12 mouse cellular contexts compared by ENCODE assay signal in genomic region chr4:106123038-106123654, GRCm38 (mm10).
DNase-seq lines count a peak whose midpoint lies in the region; ATAC-seq and TF ChIP-seq lines count a peak whose summit lies in the region.
"Had no signal": no experiment of that assay in that cellular context is flagged by ENCODE, and none has a peak within 500 bp of the region (broad histone marks: within the 10 kb centered on the region; RNA-seq: fewer than 3 reads in every experiment).

No protein-coding gene starts in this region.

- TF ChIP-seq EP300 in lung, postnatal 0 days (IDR thresholded peaks at IDR 0.05) = peak; percentile 78

- no peak overlapping the region for H3K4me3 ChIP-seq in kidney, embryonic 15.5 days (replicated peaks)
- H3K4me3 ChIP-seq in lung, postnatal 0 days (ENCODE audit: low read depth, low read length) = no peak overlapping the region
- H3K4me3 ChIP-seq: erythroblast, embryonic 14.5 days; midbrain, embryonic 13.5 days had no signal

- no peaks in the 10 kb centered on the region for H3K36me3 ChIP-seq in kidney, embryonic 15.5 days
- no peaks in the 10 kb centered on the region for H3K36me3 ChIP-seq in lung, postnatal 0 days (ENCODE audit: insufficient read depth, low read length)
- H3K36me3 ChIP-seq: midbrain, embryonic 13.5 days had no signal

- no peak for TF ChIP-seq CTCF in lung, postnatal 0 days (IDR thresholded peaks at IDR 0.05)

- H3K4me1 ChIP-seq in kidney, embryonic 15.5 days = no peaks in the 10 kb centered on the region
- H3K4me1 ChIP-seq in lung, postnatal 0 days (ENCODE audit: insufficient read depth, low read depth, low read length) = peaks cover 5% of the 10 kb centered on the region; the same call in 1 of the 2 replicates

- no peaks in the 10 kb centered on the region for H3K27me3 ChIP-seq in kidney, embryonic 15.5 days
- H3K27me3 ChIP-seq in lung, postnatal 0 days (replicated peaks; ENCODE audit: insufficient read depth, low read length) = no peaks in the 10 kb centered on the region
- H3K27me3 ChIP-seq: midbrain, embryonic 13.5 days had no signal

- H3K9me3 ChIP-seq in kidney, embryonic 15.5 days (replicated peaks) = no peaks in the 10 kb centered on the region
- H3K9me3 ChIP-seq in lung, postnatal 0 days (ENCODE audit: low read length) = no peaks in the 10 kb centered on the region
- H3K9me3 ChIP-seq: midbrain, embryonic 13.5 days had no signal

- WGBS in kidney, embryonic 15.5 days = 81% methylated on average over 8 of the region's 8 CpGs
- WGBS in lung, postnatal 0 days = 49% methylated on average over 8 of the region's 8 CpGs

- no peak overlapping the region for H3K27ac ChIP-seq in kidney, embryonic 15.5 days
- H3K27ac ChIP-seq in lung, postnatal 0 days (ENCODE audit: low read length) = no peak overlapping the region
- H3K27ac ChIP-seq: liver, embryonic 14.5 days; midbrain, embryonic 13.5 days had no signal

- no peak for ATAC-seq in kidney, embryonic 15.5 days (replicated peaks; ENCODE audit: low FRiP score)
- ATAC-seq in lung, postnatal 0 days = peak; percentile 95
- no peak for ATAC-seq in erythroblast, adult 5-6 weeks (replicated peaks; ENCODE audit: low FRiP score, poor library complexity, severe bottlenecking)
- ATAC-seq: intestine, postnatal 0 days; midbrain, embryonic 13.5 days had no signal

- peak; percentile 5 to 46 for DNase-seq in kidney, postnatal 25 days
- DNase-seq in gastrocnemius, postnatal 14 days = peak; percentile 25
- DNase-seq in lung, postnatal 0 days (ENCODE audit: low spot score) = peak; percentile 88
- DNase-seq in retina, postnatal 1 day = no peak
- DNase-seq in cerebellum, postnatal 25 days = no peak
- DNase-seq: cerebellum, adult 11-12 months had no signal

- no peak overlapping the region for H3K9ac ChIP-seq in kidney, embryonic 15.5 days
- H3K9ac ChIP-seq in lung, postnatal 0 days (replicated peaks; ENCODE audit: low read depth) = no peak overlapping the region
- H3K9ac ChIP-seq: liver, embryonic 14.5 days; midbrain, embryonic 13.5 days had no signal

- intact Hi-C loops in gastrocnemius, postnatal 14 days (cut with DNase I; ENCODE audit: low total_unique reads) = loop anchor here (10.0 kb wide), 1 partner anchor 92 kb away; no protein-coding TSS in a partner anchor

- no peak overlapping the region for H3K4me2 ChIP-seq in kidney, embryonic 15.5 days
- H3K4me2 ChIP-seq in lung, postnatal 0 days (replicated peaks; ENCODE audit: low read depth, low read length) = no peak overlapping the region
- H3K4me2 ChIP-seq: midbrain, embryonic 13.5 days had no signal

Comparison
In these comparisons a context has a peak if more than half of its experiments do, and no peak if none do; other contexts are left out.
1. DNase-seq: peak in kidney, postnatal 25 days (2 of 2), gastrocnemius, postnatal 14 days (single experiment) and lung, postnatal 0 days (single experiment); none in retina, postnatal 1 day (single experiment) and cerebellum, postnatal 25 days (0 of 2).